9 mouse cellular contexts compared by ENCODE assay signal in the genomic region with DNA sequence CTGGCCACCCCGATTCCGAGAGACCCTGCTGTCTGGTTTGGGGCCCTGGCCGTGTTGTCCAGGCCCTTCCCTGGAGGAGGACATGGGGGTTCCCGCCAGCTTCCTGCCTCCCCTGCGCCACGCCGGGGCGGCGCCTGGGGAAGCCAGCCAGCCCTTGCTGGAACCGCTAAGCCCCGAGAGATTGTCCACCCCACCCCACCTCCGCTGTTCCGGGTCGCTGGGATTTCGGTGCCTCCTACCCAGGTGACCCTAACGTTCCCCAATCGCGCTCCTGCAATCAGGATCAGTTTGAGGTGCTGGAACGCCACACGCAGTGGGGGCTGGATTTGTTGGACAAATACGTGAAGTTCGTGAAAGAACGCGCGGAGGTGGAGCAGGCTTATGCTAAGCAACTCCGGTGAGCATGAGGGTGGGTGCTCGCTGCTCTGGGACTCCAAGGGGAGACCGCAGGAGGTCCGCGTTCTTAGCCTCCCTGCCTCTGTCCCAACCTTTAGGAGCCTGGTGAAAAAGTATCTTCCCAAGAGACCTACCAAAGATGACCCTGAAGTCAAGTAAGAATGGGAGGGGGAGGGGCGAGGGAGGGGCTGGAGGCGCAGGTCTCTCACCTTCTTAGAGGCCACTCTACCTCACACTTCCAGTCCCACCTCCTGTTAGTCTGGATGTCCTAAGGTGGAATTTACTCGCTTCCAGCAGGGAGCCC. TPM values are rescaled to one million over a fixed set of nuclear protein-coding genes. Genes with fewer than 3 reads are reported as not detected.
DNase-seq lines count a peak whose midpoint lies in the region; ATAC-seq and TF ChIP-seq lines count a peak whose summit lies in the region.
"Had no signal": no experiment of that assay in that cellular context is flagged by ENCODE, and none has a peak within 500 bp of the region (broad histone marks: within the 10 kb centered on the region; RNA-seq: fewer than 3 reads in every experiment).

No protein-coding gene starts in this region.

- no peaks in the 10 kb centered on the region for H3K9me3 ChIP-seq in liver, postnatal 0 days (ENCODE audit: low read length)

- peak overlapping the region; percentile 32; the same call in 1 of the 2 replicates for H3K27ac ChIP-seq in cortical plate, adult 2 months (ENCODE audit: insufficient read depth, low read length)
- no peak overlapping the region for H3K27ac ChIP-seq in liver, postnatal 0 days (ENCODE audit: low read depth)
- H3K27ac ChIP-seq in olfactory bulb, adult 2 months (ENCODE audit: insufficient read depth, low read depth, low read length) = no peak overlapping the region

- H3K36me3 ChIP-seq in liver, postnatal 0 days (replicated peaks; ENCODE audit: insufficient read depth, low read length) = peaks cover 18% of the 10 kb centered on the region

- peak overlapping the region; percentile 48 for H3K4me3 ChIP-seq in cortical plate, adult 2 months (ENCODE audit: insufficient read depth, low read length)
- peak overlapping the region; percentile 90 for H3K4me3 ChIP-seq in liver, postnatal 0 days (ENCODE audit: low read depth, low read length)
- peak overlapping the region; percentile 60 for H3K4me3 ChIP-seq in olfactory bulb, adult 2 months (ENCODE audit: insufficient read depth, low read depth, low read length)

- no peaks in the 10 kb centered on the region for H3K27me3 ChIP-seq in liver, postnatal 0 days (ENCODE audit: insufficient read depth, low read length)

- H3K9ac ChIP-seq in liver, postnatal 0 days (replicated peaks) = peak overlapping the region; percentile 17

- H3K4me2 ChIP-seq in liver, postnatal 0 days (ENCODE audit: low read depth, low read length) = peak overlapping the region; percentile 98

- 6% methylated on average over 33 of the region's 33 CpGs for WGBS in liver, postnatal 0 days (ENCODE audit: insufficient replicate concordance)
- WGBS in olfactory bulb, adult 2 months = 5% methylated on average over 33 of the region's 33 CpGs

- 0 out of 2 replicates have a peak, but pooled peaks have one; percentile 9 for ATAC-seq in frontal cortex, adult (ENCODE audit: low TSS enrichment)
- ATAC-seq in liver, postnatal 0 days = no peak
- ATAC-seq in megakaryocyte progenitor cell, adult 5-6 weeks (replicated peaks; ENCODE audit: poor library complexity) = no peak

- no peak for TF ChIP-seq CTCF in cortical plate, adult 2 months (IDR thresholded peaks at IDR 0.05; ENCODE audit: extremely low read depth, insufficient read depth, low read length)
- no peak for TF ChIP-seq CTCF in liver, postnatal 0 days (IDR thresholded peaks at IDR 0.05; ENCODE audit: low read depth)
- no peak for TF ChIP-seq CTCF in olfactory bulb, adult 2 months (IDR thresholded peaks at IDR 0.05; ENCODE audit: insufficient read depth, low read depth, low read length)

- TF ChIP-seq EP300 in liver, postnatal 0 days (IDR thresholded peaks at IDR 0.05; ENCODE audit: low read depth) = no peak

- no peak for DNase-seq in frontal cortex, postnatal 10 days (ENCODE audit: low spot score in 2 of 2)
- DNase-seq in heart, adult 18-20 months = peak; percentile 84 to 87
- peak; percentile 67 for DNase-seq in kidney, adult 11 months
- peak; percentile 42 for DNase-seq in liver, postnatal 0 days

- no peak for TF ChIP-seq POLR2A in cortical plate, adult 2 months (IDR thresholded peaks at IDR 0.05; ENCODE audit: extremely low read depth, insufficient read depth, low read length)
- no peak for TF ChIP-seq POLR2A in olfactory bulb, adult 2 months (IDR thresholded peaks at IDR 0.05; ENCODE audit: insufficient read depth, low read depth, low read length)

- H3K4me1 ChIP-seq in cortical plate, adult 2 months (ENCODE audit: control insufficient read depth, insufficient read depth, low read length) = peaks cover 2% of the 10 kb centered on the region; the same call in 1 of the 2 replicates
- H3K4me1 ChIP-seq in liver, postnatal 0 days (ENCODE audit: insufficient read depth) = peaks cover 27% of the 10 kb centered on the region
- peaks cover 31% of the 10 kb centered on the region for H3K4me1 ChIP-seq in olfactory bulb, adult 2 months (ENCODE audit: control insufficient read depth, insufficient read depth, low read length)

RNA-seq across cellular contexts. Expression of a gene that starts 1.4 kb away (rescaled TPM):
- polyA plus RNA-seq in cortical plate, adult 2 months (2012; rRNA removed) = 10.1 and 11.2 TPM in 2 replicates
- 100 to 1,000 TPM; 106 to 109 TPM for total RNA-seq in heart, adult 18-20 months (2021)
- 9.3 TPM in 2 replicates for polyA plus RNA-seq in liver, postnatal 0 days (2015; fragmentation: Nextera tagmentation; extraction: Ambion mirVana)
- polyA plus RNA-seq in olfactory bulb, adult 2 months (2012; ENCODE audit: insufficient read depth, insufficient read length, low replicate concordance, missing spikeins) = not detected in 2 replicates
- total RNA-seq in megakaryocyte progenitor cell, adult 5-6 weeks (2015) = 3.5 and 3.6 TPM in 2 replicates
- total RNA-seq in megakaryocyte progenitor cell, adult 5-6 weeks (2017) = 7.9 and 8.5 TPM in 2 replicates

RNA-seq across cellular contexts. Expression of a gene that starts 2.4 kb away (rescaled TPM):
- polyA plus RNA-seq in cortical plate, adult 2 months (2012; rRNA removed) = 28.8 and 29.7 TPM in 2 replicates
- total RNA-seq in heart, adult 18-20 months (2021) = 10 to 100 TPM; 24.4 to 30.0 TPM
- 9.0 and 9.2 TPM in 2 replicates for polyA plus RNA-seq in liver, postnatal 0 days (2015; fragmentation: Nextera tagmentation; extraction: Ambion mirVana)
- not detected in 2 replicates for polyA plus RNA-seq in olfactory bulb, adult 2 months (2012; ENCODE audit: insufficient read depth, insufficient read length, low replicate concordance, missing spikeins)
- total RNA-seq in megakaryocyte progenitor cell, adult 5-6 weeks (2015) = 21.5 and 22.6 TPM in 2 replicates
- 22.5 and 24.4 TPM in 2 replicates for total RNA-seq in megakaryocyte progenitor cell, adult 5-6 weeks (2017)

RNA-seq across cellular contexts. Expression of a gene that starts 22.7 kb away (rescaled TPM):
- polyA plus RNA-seq in cortical plate, adult 2 months (2012; rRNA removed) = 0.17 and 0.32 TPM in 2 replicates
- total RNA-seq in heart, adult 18-20 months (2021) = 100 to 1,000 TPM in 1 of 2 experiments, 10 to 100 TPM in 1; 69.5 to 194 TPM
- 1,136 and 1,364 TPM in 2 replicates for polyA plus RNA-seq in liver, postnatal 0 days (2015; fragmentation: Nextera tagmentation; extraction: Ambion mirVana)
- polyA plus RNA-seq in olfactory bulb, adult 2 months (2012; ENCODE audit: insufficient read depth, insufficient read length, low replicate concordance, missing spikeins) = not detected in 2 replicates
- total RNA-seq in megakaryocyte progenitor cell, adult 5-6 weeks (2015) = 164 and 202 TPM in 2 replicates
- 211 and 263 TPM in 2 replicates for total RNA-seq in megakaryocyte progenitor cell, adult 5-6 weeks (2017)

RNA-seq across cellular contexts. Expression of a gene that starts 28.3 kb away (rescaled TPM):
- 3.6 TPM in 2 replicates for polyA plus RNA-seq in cortical plate, adult 2 months (2012; rRNA removed)
- 1 to 10 TPM; 1.6 to 3.3 TPM for total RNA-seq in heart, adult 18-20 months (2021)
- polyA plus RNA-seq in liver, postnatal 0 days (2015; fragmentation: Nextera tagmentation; extraction: Ambion mirVana) = 13.1 and 14.1 TPM in 2 replicates
- polyA plus RNA-seq in olfactory bulb, adult 2 months (2012; ENCODE audit: insufficient read depth, insufficient read length, low replicate concordance, missing spikeins) = 215 TPM in 1 of 2 replicates, not detected in the other
- 79.5 and 87.2 TPM in 2 replicates for total RNA-seq in megakaryocyte progenitor cell, adult 5-6 weeks (2015)
- 286 and 303 TPM in 2 replicates for total RNA-seq in megakaryocyte progenitor cell, adult 5-6 weeks (2017)

RNA-seq across cellular contexts. Expression of a gene that starts 56.6 kb away (rescaled TPM):
- 0.08 TPM in 1 of 2 replicates, not detected in the other for polyA plus RNA-seq in cortical plate, adult 2 months (2012; rRNA removed)
- total RNA-seq in heart, adult 18-20 months (2021) = under 1 TPM in 1 of 2 experiments, not detected in 1; 0.36 TPM
- polyA plus RNA-seq in liver, postnatal 0 days (2015; fragmentation: Nextera tagmentation; extraction: Ambion mirVana) = 1.7 and 1.9 TPM in 2 replicates
- polyA plus RNA-seq in olfactory bulb, adult 2 months (2012; ENCODE audit: insufficient read depth, insufficient read length, low replicate concordance, missing spikeins) = not detected in 2 replicates
- total RNA-seq in megakaryocyte progenitor cell, adult 5-6 weeks (2015) = 2.1 and 3.5 TPM in 2 replicates
- total RNA-seq in megakaryocyte progenitor cell, adult 5-6 weeks (2017) = 6.2 and 6.8 TPM in 2 replicates
- total RNA-seq: left cerebral cortex, postnatal 25 days had no signal

Comparison
In these comparisons a context has a peak if more than half of its experiments do, and no peak if none do; other contexts are left out.
1. DNase-seq: peak in heart, adult 18-20 months (2 of 2), kidney, adult 11 months (single experiment) and liver, postnatal 0 days (single experiment); none in frontal cortex, postnatal 10 days (0 of 2).
2. RNA of a gene that starts 1.4 kb away (polyA plus RNA-seq): not detected in olfactory bulb, adult 2 months; 10.1 to 11.2 TPM in cortical plate, adult 2 months and 9.3 TPM in liver, postnatal 0 days; every median in the first group is over 10 times any median in the second.
3. RNA of a gene that starts 22.7 kb away (polyA plus RNA-seq): 1,136 to 1,364 TPM in liver, postnatal 0 days and not detected in olfactory bulb, adult 2 months; 0.17 to 0.32 TPM in cortical plate, adult 2 months; every median in the first group is over 100 times any median in the second.
4. Peak in every context shown above with its lines, with median percentiles within 50 percentile points of each other: H3K4me3 ChIP-seq.